Mouse (Mus musculus): ENCODE data around the gene H2-Eb1.

- TF ChIP-seq MYOD1 (IDR thresholded peaks at IDR 0.05; ENCODE audit: control insufficient read depth in 1 of 3, insufficient read length in 2 of 3, low read depth in 2 of 3) = no peak
- TF ChIP-seq MAX (IDR thresholded peaks at IDR 0.05; ENCODE audit: low read depth) = no peak
- no peak for TF ChIP-seq TCF12 (IDR thresholded peaks at IDR 0.05; ENCODE audit: insufficient read depth, poor library complexity, severe bottlenecking)
- no peak for TF ChIP-seq USF1 (IDR thresholded peaks at IDR 0.05; ENCODE audit: low read depth)
- no peak for TF ChIP-seq POLR2A (IDR thresholded peaks at IDR 0.05; ENCODE audit: insufficient read length, low read depth)
- no peak for TF ChIP-seq E2F4 (IDR thresholded peaks at IDR 0.05; ENCODE audit: insufficient read depth)
- TF ChIP-seq TCF3 (IDR thresholded peaks at IDR 0.05; ENCODE audit: insufficient read length, low read depth) = no peak
- TF ChIP-seq CEBPB (IDR thresholded peaks at IDR 0.05; ENCODE audit: insufficient read depth, poor library complexity, severe bottlenecking) = no peak
Measured at GRCm38 (mm10) chr17:34312185-34312584, 6.5 kb downstream of the H2-Eb1 start.

Measured in myocyte (in vitro differentiated cells).